Mouse (Mus musculus) thymus, adult 18-20 months (tissue): ENCODE results near the gene Pter.
A peak's percentile ranks its signal among the peaks of the same experiment; 100 is the strongest.

Source experiments
- DNase-seq, 2 experiments: peaks; one replicate each; pipeline ENCODE4 v3.0.0; 2022; ENCODE audit warnings: mixed read lengths in 2 of 2

The Pter gene

GRCm38 (mm10) chr2:13009261-13009972 is 85.6 kb downstream of the Pter start:
- DNase-seq: peak in 1 of 2 experiments; percentile 2

DNA sequence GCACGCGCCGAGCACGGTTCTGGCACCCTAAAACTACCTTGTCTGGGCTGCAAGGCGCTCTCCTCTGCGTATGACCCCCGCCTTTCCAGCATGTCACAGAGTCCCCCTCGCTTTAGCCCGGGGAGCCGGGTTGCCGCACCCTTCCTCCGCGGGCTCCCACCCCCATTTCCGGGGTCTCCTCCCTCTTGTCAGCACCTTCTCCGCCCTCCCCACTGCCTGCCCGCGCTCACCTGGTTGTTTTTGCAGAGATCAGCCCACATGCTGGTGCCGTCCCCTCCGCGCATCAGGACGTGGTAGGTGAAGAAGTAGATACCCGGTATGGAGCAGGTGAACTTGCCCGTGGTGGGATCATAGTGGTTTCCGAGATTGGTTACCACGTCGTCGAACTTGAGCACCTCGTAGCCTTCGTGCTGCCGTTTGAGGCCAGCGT is 86.2 kb downstream of the Pter start:
- peak; percentile 46 to 65 for DNase-seq

DNA sequence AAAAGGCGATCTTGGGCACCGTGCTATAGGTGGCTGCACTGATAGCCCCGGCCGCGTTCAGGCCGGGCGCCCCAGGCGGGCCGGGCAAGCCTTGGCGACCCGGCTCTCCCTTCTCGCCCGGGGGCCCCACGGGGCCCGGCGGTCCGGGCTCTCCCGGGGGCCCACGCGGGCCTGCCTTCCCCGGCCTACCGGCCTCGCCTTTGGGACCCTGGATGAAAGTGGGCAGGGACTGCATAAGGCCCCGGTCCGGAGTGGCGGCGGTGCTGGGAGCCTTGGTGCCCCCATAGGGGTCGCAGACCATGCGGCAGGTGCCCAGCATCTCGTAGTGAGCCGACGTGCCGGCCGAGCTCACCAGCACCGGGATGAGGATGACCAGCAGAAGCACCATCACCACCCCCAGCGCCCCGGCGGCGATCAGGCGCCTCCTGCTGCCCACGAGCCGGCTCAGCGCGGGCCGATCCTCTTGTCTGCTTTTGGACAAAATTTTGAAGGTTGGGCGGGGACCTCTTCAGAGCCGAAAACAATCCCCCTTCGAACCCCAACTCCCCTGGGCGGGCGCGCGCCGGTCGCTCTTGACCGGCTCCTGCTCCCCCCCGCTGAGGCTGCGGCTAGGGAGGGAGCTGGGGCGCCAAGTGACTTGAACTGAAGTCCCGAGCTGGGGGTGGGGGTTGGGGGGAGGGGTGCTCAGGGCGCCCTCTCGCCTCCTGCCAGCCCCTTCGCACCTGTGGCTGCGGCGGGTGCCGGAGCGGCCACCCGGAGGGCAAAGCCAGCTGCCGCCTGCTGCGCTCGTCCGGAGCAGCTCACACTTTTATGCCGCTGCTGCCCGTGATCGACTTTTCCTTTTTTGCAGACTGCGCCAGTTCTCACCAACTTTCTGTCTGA is 86.9 kb downstream of the Pter start:
- peak; percentile 27 to 38 for DNase-seq

DNA sequence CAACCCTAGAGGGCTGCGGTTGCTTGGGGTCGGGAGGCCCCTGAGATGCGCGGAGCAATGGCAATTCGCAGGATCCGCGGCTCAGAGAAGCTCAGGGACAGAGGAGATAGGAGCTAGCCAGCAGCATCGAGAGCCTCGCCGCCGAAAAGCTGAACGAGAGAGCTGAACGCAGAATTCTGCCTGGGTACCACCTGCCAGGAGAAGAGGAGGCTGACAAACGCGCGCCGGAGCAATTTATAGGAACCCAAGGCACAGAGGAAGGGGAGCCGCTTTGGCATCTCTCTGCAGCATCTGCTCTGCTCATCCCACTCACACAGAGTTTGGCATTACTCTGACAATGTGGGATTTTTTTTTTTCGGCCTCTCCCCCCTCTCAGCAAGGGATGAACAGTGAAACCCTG is 87.6 kb downstream of the Pter start, which contains the start of gene C1ql3:
Gene C1ql3, minus strand, starts transcription at position 335 of the 400 bp plus-strand sequence.
- peak; percentile 2 to 6 for DNase-seq

DNA sequence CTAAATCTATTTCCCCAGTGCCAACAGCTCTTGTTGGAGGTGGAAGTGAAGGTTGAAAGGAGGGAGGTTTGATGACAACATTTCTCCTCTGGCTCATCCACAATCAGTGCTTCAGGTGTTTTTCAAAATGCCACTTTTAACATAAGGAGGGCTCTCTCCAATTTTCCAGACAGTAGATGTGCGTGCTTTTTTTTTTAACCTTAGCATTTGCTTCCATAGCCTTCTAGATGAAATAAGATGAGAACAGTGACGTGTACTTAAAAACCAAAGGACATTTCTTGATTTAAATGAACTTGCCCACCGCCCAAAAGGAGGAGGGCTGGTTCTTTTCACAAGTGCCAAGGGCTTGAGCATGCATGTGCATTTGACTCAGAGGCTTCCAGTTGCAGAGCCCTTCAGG is 88.1 kb downstream of the Pter start:
- DNase-seq: no peak

- DNase-seq: no peak
Measured at GRCm38 (mm10) chr2:13018382-13018781, 94.5 kb downstream of the Pter start.

DNA sequence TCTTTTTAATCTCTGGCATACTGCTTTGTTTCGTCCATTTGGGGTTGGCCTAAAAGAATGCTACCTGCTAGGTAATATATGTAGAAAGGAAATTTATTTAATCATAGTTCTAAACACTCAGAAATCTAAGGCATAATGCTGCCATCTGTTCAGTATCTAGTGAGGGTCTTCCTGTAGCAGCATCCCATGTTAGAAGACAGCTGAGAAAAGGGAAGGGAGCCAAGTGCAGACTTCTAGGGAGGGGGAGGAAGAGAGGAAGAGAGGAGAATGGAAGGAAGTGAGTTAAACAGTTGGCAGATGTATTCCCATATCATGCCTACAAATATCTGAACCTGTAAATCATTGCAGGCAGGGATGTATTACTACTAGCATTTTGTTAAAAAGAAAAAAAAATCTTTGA is 95.0 kb downstream of the Pter start:
- DNase-seq: no peak

DNA sequence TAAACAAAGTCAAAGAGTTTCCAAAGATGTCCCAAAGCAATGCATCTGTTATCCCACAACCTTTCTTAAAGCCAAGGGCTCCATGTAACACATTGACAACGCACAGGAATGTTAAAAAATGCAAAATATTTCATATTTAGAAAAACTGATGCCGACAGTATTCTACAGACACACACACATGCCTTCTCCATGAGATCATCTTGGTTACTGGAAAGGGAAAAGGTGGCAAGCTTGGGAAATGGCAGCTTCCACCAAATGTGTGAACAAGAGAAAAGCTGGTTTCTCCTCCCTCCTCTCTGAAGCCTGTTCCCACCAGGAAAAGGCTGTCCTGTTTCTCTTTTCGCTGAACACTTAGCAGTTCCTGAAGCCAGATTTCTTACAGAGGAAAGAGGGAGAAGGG is 114.9 kb downstream of the Pter start:
- DNase-seq: no peak

DNA sequence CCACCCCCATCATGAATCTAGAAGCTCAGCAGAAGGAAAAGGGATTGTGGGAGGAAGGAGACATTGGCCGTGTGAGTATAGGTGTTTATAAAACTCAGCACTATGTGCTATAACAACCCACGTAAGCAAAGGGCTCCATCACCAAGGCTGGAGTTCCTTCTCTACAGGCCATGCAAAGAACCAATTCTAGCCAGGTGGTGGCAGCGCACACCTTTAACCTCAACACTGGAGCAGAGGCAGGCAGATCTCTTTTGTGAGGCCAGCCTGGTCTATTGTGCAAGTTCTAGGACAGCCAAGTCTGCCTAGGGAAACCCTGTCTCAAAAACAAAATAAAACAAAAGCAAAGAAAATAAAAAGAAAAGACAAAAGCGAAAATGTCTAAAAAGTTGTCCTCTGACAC is 115.9 kb downstream of the Pter start:
- no peak for DNase-seq

- no peak for DNase-seq
Measured at GRCm38 (mm10) chr2:13044555-13044954, 120.7 kb downstream of the Pter start.

DNA sequence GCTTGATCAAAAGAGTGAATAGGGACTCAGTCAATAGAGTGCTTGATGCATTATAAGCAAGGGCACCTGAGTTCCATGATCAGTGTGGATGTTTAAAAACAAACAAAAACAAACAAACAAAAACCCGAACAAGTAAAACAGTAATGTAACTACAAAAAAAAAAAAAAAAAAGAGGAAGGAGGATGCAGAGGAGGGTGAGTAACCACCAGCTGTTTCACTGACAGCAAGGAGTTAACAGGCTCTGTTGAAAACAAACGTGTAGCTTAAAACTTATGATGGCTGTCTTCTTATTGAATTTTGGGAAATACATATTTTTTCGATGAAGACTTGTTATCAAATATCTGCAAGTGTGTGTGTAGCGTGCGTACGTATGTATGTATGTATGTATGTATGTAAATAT is 124.8 kb downstream of the Pter start:
- no peak for DNase-seq
